Mouse (Mus musculus) CH12.LX (cell line): ENCODE data around the gene Homer3. TPM values are rescaled to one million over a fixed set of nuclear protein-coding genes. Genes with fewer than 3 reads are reported as not detected.

ENCODE experiments used
- DNase-seq: peaks from one replicate; pipeline ENCODE4 v3.0.0-alpha.2; 2013; ENCODE audit errors: extremely low read depth
- H3K27ac ChIP-seq: 2 replicates; pipeline ENCODE4 v1.5.1; 2012; ENCODE audit warnings: low read depth, mild to moderate bottlenecking, control low read depth, moderate library complexity; ENCODE audit not compliant: insufficient read depth
- H3K27me3 ChIP-seq: replicated peaks from 2 replicates; pipeline ENCODE3; 2012; ENCODE audit warnings: inconsistent platforms
- H3K36me3 ChIP-seq, 2 experiments: replicated peaks in 1 of 2; 2 replicates each; pipeline versions ENCODE3 to v1.6.1; 2012; ENCODE audit warnings: inconsistent platforms in 1 of 2, low read length in 1 of 2, mild to moderate bottlenecking in 1 of 2, mixed read lengths in 1 of 2, moderate library complexity in 1 of 2; ENCODE audit not compliant: control insufficient read depth in 1 of 2, insufficient read depth in 1 of 2
- H3K4me1 ChIP-seq, 2 experiments: 2 replicates each; pipeline ENCODE4 v1.6.1; 2012; ENCODE audit warnings: inconsistent platforms in 1 of 2, moderate library complexity in 1 of 2; ENCODE audit not compliant: insufficient read depth in 2 of 2, control insufficient read depth in 1 of 2
- H3K4me2 ChIP-seq: 2 replicates; pipeline ENCODE4 v1.6.1; 2012; ENCODE audit warnings: low read depth, mild to moderate bottlenecking, control low read depth; ENCODE audit not compliant: poor library complexity, insufficient read depth, severe bottlenecking
- H3K4me3 ChIP-seq, 3 experiments: fragments of 150-350 bp in 1 of 3; sonication (generic) in 1 of 3; replicated peaks in 1 of 3; 2 replicates each; pipeline versions ENCODE3 to v1.5.1; 2011 to 2012; ENCODE audit warnings: low read depth in 2 of 3, low read length in 2 of 3, mild to moderate bottlenecking in 2 of 3, moderate library complexity in 2 of 3, control low read depth in 1 of 3, improper control_type of control experiment in 1 of 3, inconsistent platforms in 1 of 3, mixed read lengths in 1 of 3; ENCODE audit not compliant: poor library complexity in 1 of 3
- H3K79me2 ChIP-seq: replicated peaks from 2 replicates; pipeline ENCODE4 v1.6.1; 2012; ENCODE audit warnings: mild to moderate bottlenecking, moderate library complexity; ENCODE audit not compliant: control insufficient read depth, poor library complexity, insufficient read depth, severe bottlenecking; ENCODE audit errors: extremely low read depth
- H3K9ac ChIP-seq: 2 replicates; pipeline ENCODE4 v1.6.1; 2012; ENCODE audit warnings: low read depth, mild to moderate bottlenecking, control low read depth, moderate library complexity; ENCODE audit not compliant: insufficient read depth
- H3K9me3 ChIP-seq: replicated peaks from 2 replicates; pipeline ENCODE3; 2012; ENCODE audit warnings: low read length, inconsistent platforms, mixed read lengths
- BHLHE40 ChIP-seq: IDR thresholded peaks from 2 replicates; pipeline ENCODE4 v1.6.1; 2011; ENCODE audit warnings: mild to moderate bottlenecking, low read depth, low read length, improper control_type of control experiment
- CHD2 ChIP-seq: IDR thresholded peaks from 2 replicates; pipeline ENCODE4 v1.6.1; 2011; ENCODE audit warnings: low read length, improper control_type of control experiment
- E2F4 ChIP-seq: IDR thresholded peaks from 2 replicates; pipeline ENCODE4 v1.6.1; 2011; ENCODE audit warnings: low read depth, low read length, improper control_type of control experiment; ENCODE audit not compliant: insufficient replicate concordance
- ELF1 ChIP-seq: IDR thresholded peaks from 2 replicates; pipeline ENCODE4 v1.6.1; 2014; ENCODE audit warnings: low read depth, mild to moderate bottlenecking, inconsistent platforms, low read length, improper control_type of control experiment
- ETS1 ChIP-seq: conservative IDR thresholded peaks from 2 replicates; pipeline ENCODE4 v1.6.1; 2012; ENCODE audit warnings: low read depth, mild to moderate bottlenecking, inconsistent platforms, low read length, improper control_type of control experiment, moderate library complexity
- HCFC1 ChIP-seq: IDR thresholded peaks from 2 replicates; pipeline ENCODE4 v1.6.1; 2012; ENCODE audit warnings: low read depth, mild to moderate bottlenecking, inconsistent platforms, low read length, improper control_type of control experiment
- JUND ChIP-seq: conservative IDR thresholded peaks from 2 replicates; pipeline ENCODE4 v1.6.1; 2011; ENCODE audit warnings: low read depth, low read length, improper control_type of control experiment
- KAT2A ChIP-seq: IDR thresholded peaks from 2 replicates; pipeline ENCODE4 v1.6.1; 2012; ENCODE audit warnings: low read length, improper control_type of control experiment, inconsistent platforms; ENCODE audit not compliant: insufficient replicate concordance
- MAFK ChIP-seq: IDR thresholded peaks from 2 replicates; pipeline ENCODE4 v1.6.1; 2011; ENCODE audit warnings: low read length, improper control_type of control experiment; ENCODE audit not compliant: insufficient replicate concordance
- MAX ChIP-seq: IDR thresholded peaks from 2 replicates; pipeline ENCODE4 v1.6.1; 2011; ENCODE audit warnings: low read length, improper control_type of control experiment
- MAZ ChIP-seq: IDR thresholded peaks from 2 replicates; pipeline ENCODE4 v1.6.1; 2012; ENCODE audit warnings: low read depth, mild to moderate bottlenecking, inconsistent platforms, low read length, improper control_type of control experiment, moderate library complexity
- MXI1 ChIP-seq: IDR thresholded peaks from 2 replicates; pipeline ENCODE4 v1.6.1; 2011; ENCODE audit warnings: mild to moderate bottlenecking, low read depth, low read length, improper control_type of control experiment
- MYC ChIP-seq: IDR thresholded peaks from 2 replicates; pipeline ENCODE4 v1.6.1; 2011; ENCODE audit warnings: low read depth, mild to moderate bottlenecking, improper control_type of control experiment, low read length
- PAX5 ChIP-seq: IDR thresholded peaks from 2 replicates; pipeline ENCODE4 v1.6.1; 2012; ENCODE audit warnings: low read length, inconsistent platforms, mixed read lengths
- POLR2A ChIP-seq: IDR thresholded peaks from 2 replicates; pipeline ENCODE4 v1.6.1; 2011; ENCODE audit warnings: low read depth, mild to moderate bottlenecking, improper control_type of control experiment, low read length
- RCOR1 ChIP-seq: conservative IDR thresholded peaks from 2 replicates; pipeline ENCODE4 v1.6.1; 2012; ENCODE audit warnings: low read depth, mild to moderate bottlenecking, inconsistent platforms, low read length, improper control_type of control experiment
- UBTF ChIP-seq: IDR thresholded peaks from 2 replicates; pipeline ENCODE4 v1.6.1; 2012; ENCODE audit warnings: low read depth, mild to moderate bottlenecking, inconsistent platforms, low read length, improper control_type of control experiment, moderate library complexity
- USF2 ChIP-seq: conservative IDR thresholded peaks from 2 replicates; pipeline ENCODE4 v1.6.1; 2011; ENCODE audit warnings: low read depth, low read length, improper control_type of control experiment
- ZC3H11A ChIP-seq: IDR thresholded peaks from 2 replicates; pipeline ENCODE4 v1.6.1; 2012; ENCODE audit warnings: low read depth, mild to moderate bottlenecking, inconsistent platforms, low read length, improper control_type of control experiment
- ZKSCAN1 ChIP-seq: IDR thresholded peaks from 2 replicates; pipeline ENCODE4 v1.6.1; 2012; ENCODE audit warnings: low read depth, inconsistent platforms, low read length, improper control_type of control experiment, borderline replicate concordance
- ZNF384 ChIP-seq: IDR thresholded peaks from 2 replicates; pipeline ENCODE4 v1.6.1; 2012; ENCODE audit warnings: low read depth, low read length, improper control_type of control experiment, inconsistent platforms
- dilution Hi-C: fragments of 300-500 bp; cut with MboI; formaldehyde crosslinking; loops from 2 replicates; pipeline ENCODE4 v1.14.3; 2020; ENCODE audit warnings: low sequenced_read_pairs; ENCODE audit not compliant: extremely low pct_unique_long_range_greater_than_20kb, extremely low pct_ligation_motif_present
- in situ Hi-C: fragments of 300-500 bp; cut with MboI; formaldehyde crosslinking; loops from 3 replicates; pipeline ENCODE4 v1.14.3; 2019; ENCODE audit warnings: low sequenced_read_pairs, low pct_ligation_motif_present, low pct_unique_long_range_greater_than_20kb, mixed read lengths
- polyA plus RNA-seq: library from polyadenylated mRNA; unstranded; fragments of >175 nt; gene quantifications from 2 replicates; pipeline ENCODE4 v1.2.1, GENCODE M21; 2012; ENCODE audit warnings: low read depth; ENCODE audit not compliant: insufficient read length
- total RNA-seq, 2 experiments: library from RNA; depleted of rRNA; stranded (reverse); fragments of 300-350 nt in 1 of 2; fragments of >200 nt in 1 of 2; gene quantifications; 2 replicates each; pipeline ENCODE4 v1.2.3; 2012 to 2014

The Homer3 gene
- total and polyA plus RNA-seq, 3 experiments, result 9.0 to 14.0 (median 11.8) TPM

- Histone ChIP-seq H3K9me3 (peaks cover 14% of the 10 kb centered on the region), H3K27ac (no peak overlapping the region), H3K9ac (no peak overlapping the region), H3K79me2 (no peaks in the 10 kb centered on the region), H3K4me2 (no peak overlapping the region), H3K4me1 (no peaks in the 10 kb centered on the region), H3K27me3 (no peaks in the 10 kb centered on the region), H3K4me3 (no peak overlapping the region), H3K36me3 (peaks cover 74 to 82% of the 10 kb centered on the region in 2 experiments)
- dilution Hi-C loops, result no loop called here
- in situ Hi-C loops, result no loop called here
- no peak for TF ChIP-seq POLR2A
- no peak for TF ChIP-seq ELF1
- TF ChIP-seq UBTF, result no peak
- no peak for TF ChIP-seq HCFC1
- TF ChIP-seq RCOR1, result no peak
- TF ChIP-seq JUND, result no peak
- TF ChIP-seq MAZ, result no peak
- TF ChIP-seq MAX, result no peak
- no peak for TF ChIP-seq KAT2A
- TF ChIP-seq ZNF384, result no peak
- TF ChIP-seq CHD2, result no peak
- no peak for TF ChIP-seq USF2
- no peak for TF ChIP-seq MYC
- TF ChIP-seq ETS1, result no peak
- no peak for DNase-seq
Measured at GRCm38 (mm10) chr8:70332878-70333202, 50.2 kb downstream of the Homer3 start.

GRCm38 (mm10) chr8:70338931-70339330 lies 56.3 kb downstream of the Homer3 start:
- dilution Hi-C loops (no loop called here), in situ Hi-C loops (no loop called here)
- peaks cover 99 to 100% of the 10 kb centered on the region in 2 experiments for H3K36me3 ChIP-seq

More at GRCm38 (mm10) chr8:70338931-70339330, 56.3 kb downstream of the Homer3 start:
- H3K4me2 ChIP-seq, result no peak overlapping the region
- no peak overlapping the region for H3K9ac ChIP-seq
- no peaks in the 10 kb centered on the region; a peak in 1 of 4 replicates for H3K4me1 ChIP-seq
- no peak for DNase-seq
- no peaks in the 10 kb centered on the region for H3K9me3 ChIP-seq
- peaks cover 6% of the 10 kb centered on the region for H3K79me2 ChIP-seq
- H3K27ac ChIP-seq, result no peak overlapping the region
- H3K27me3 ChIP-seq, result no peaks in the 10 kb centered on the region
- no peak for TF ChIP-seq E2F4
- no peak for TF ChIP-seq KAT2A
- TF ChIP-seq ZC3H11A, result no peak
- no peak for TF ChIP-seq ZNF384
- TF ChIP-seq MXI1, result no peak
- TF ChIP-seq MAFK, result no peak
- TF ChIP-seq PAX5, result no peak
- no peak for TF ChIP-seq BHLHE40
- TF ChIP-seq ZKSCAN1, result no peak
- TF ChIP-seq CHD2, result no peak
- no peak overlapping the region for H3K4me3 ChIP-seq
